Mouse (Mus musculus): ENCODE results near the gene Zc3h4.

DNA sequence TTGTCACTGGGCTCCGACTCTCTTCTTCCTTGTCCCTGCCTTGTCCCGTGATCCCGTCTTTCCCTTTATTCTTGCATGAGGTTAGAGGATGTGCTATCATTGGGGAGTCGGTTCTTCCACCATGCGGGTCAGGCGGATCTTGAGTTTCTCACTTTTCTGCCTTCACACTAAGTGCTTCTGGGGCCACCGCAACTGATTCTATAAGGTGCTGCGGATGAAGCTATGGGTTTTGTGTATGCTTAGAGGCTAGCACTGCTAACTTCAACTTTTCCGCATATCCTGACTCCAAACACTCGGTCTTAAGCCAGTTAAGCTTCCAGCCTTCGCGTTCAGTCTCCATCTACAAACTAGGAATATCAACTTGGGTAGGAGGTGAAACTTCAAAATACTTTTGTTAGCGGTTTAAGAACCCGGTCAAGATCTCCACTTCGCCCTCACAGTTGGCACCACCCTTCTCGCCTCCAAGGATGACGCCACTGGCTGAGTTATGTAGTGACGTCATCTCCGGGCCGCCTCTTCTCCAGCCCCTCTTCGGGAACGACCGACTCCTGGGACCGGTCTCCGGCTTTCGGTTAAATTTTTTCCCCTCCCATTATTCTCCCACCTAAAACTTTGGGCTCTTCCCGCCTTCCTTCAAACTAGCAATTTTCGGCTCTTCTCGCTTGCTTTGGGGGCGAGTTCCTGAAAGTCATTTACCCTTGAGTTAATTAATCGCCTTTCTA, 1.5 kb upstream of the Zc3h4 start:
- no peak for TF ChIP-seq CTCF (IDR thresholded peaks at IDR 0.05; ENCODE audit: control insufficient read depth, insufficient read depth, low read length)
- peak; percentile 67; the same call in 1 of the 2 replicates for TF ChIP-seq POLR2A (IDR thresholded peaks at IDR 0.05; ENCODE audit: borderline replicate concordance, control insufficient read depth, low read depth, low read length)
